Mouse (Mus musculus) embryonic stem cell, embryonic (primary cell): Measurements from ENCODE around the gene Tmem183a.

ENCODE experiments used
- CTCF ChIA-PET, 4 experiments: fragments of 300-600 bp in 2 of 4; fragments of 350-600 bp in 2 of 4; sonication (Branson Sonifier 250); formaldehyde crosslinking; loops; one replicate each; lab custom pipeline; 2022; ENCODE audit warnings: inconsistent platforms in 2 of 4; lab: Charles Lee
- POLR2A ChIA-PET, 4 experiments: fragments of 300-600 bp in 2 of 4; fragments of 350-600 bp in 2 of 4; sonication (Branson Sonifier 250); formaldehyde crosslinking; loops; one replicate each; lab custom pipeline; 2022; ENCODE audit warnings: antibody characterized with exemption in 4 of 4, inconsistent platforms in 1 of 4; lab: Charles Lee

The Tmem183a gene

GRCm38 (mm10) chr1:134310729-134311128 lies 51.0 kb downstream of the Tmem183a start:
- CTCF ChIA-PET = no interaction called here
- POLR2A ChIA-PET = interaction anchor here in 1 of 4 experiments (1.0 kb wide), 1 partner anchor 17 kb away, joined by 3 read pairs; no protein-coding TSS in a partner anchor

GRCm38 (mm10) chr1:134310291-134310690 lies 51.5 kb downstream of the Tmem183a start:
- ChIA-PET POLR2A (interaction anchor here in 2 of 4 experiments (0.7 kb wide), 2 partner anchors 15 to 182 kb away, joined by 3 read pairs; no protein-coding TSS in a partner anchor), CTCF (interaction anchor here in 1 of 4 experiments (0.7 kb wide), 1 partner anchor 776 kb away, joined by 6 read pairs; no protein-coding TSS in a partner anchor)

- ChIA-PET POLR2A (interaction anchor here in 3 of 4 experiments (0.6 to 1.5 kb wide), 3 partner anchors 9 to 1324 kb away, joined by 3 to 4 read pairs (median 4); no protein-coding TSS in a partner anchor), CTCF (interaction anchor here in 2 of 4 experiments (0.6 kb wide), 2 partner anchors 153 to 185 kb away, joined by 3 to 6 read pairs; no protein-coding TSS in a partner anchor)
Observed at GRCm38 (mm10) chr1:134307409-134307808, 54.4 kb downstream of the Tmem183a start.

GRCm38 (mm10) chr1:134304940-134305339 lies 56.8 kb downstream of the Tmem183a start:
- ChIA-PET POLR2A (interaction anchor here in 1 of 4 experiments (1.5 to 1.7 kb wide), 2 partner anchors 14 to 40 kb away, joined by 5 read pairs; no protein-coding TSS in a partner anchor), CTCF (no interaction called here)

- CTCF ChIA-PET = interaction anchor here in 2 of 4 experiments (1.2 to 1.4 kb wide), 3 partner anchors 16 to 59 kb away, joined by 3 read pairs; no protein-coding TSS in a partner anchor
- POLR2A ChIA-PET = interaction anchor here in 3 of 4 experiments (0.6 to 1.5 kb wide), 5 partner anchors 8 to 1066 kb away, joined by 3 to 5 read pairs (median 4); no protein-coding TSS in a partner anchor
Observed at GRCm38 (mm10) chr1:134302568-134303238, 59.1 kb downstream of the Tmem183a start.

- CTCF ChIA-PET = interaction anchor here in 2 of 4 experiments (0.6 to 1.5 kb wide), 4 partner anchors 144 to 179 kb away, joined by 3 to 8 read pairs (median 5); no protein-coding TSS in a partner anchor
- POLR2A ChIA-PET = interaction anchor here in 2 of 4 experiments (0.6 to 1.8 kb wide), 7 partner anchors 9 to 585 kb away, joined by 3 to 5 read pairs (median 3); partner anchors contain the start of gene Myog (in 1 of the 2)
Observed at GRCm38 (mm10) chr1:134298636-134299411, 63.0 kb downstream of the Tmem183a start.

GRCm38 (mm10) chr1:134297265-134297664 lies 64.5 kb downstream of the Tmem183a start:
- ChIA-PET CTCF (interaction anchor here in 1 of 4 experiments (1.2 kb wide), 1 partner anchor 82 kb away, joined by 3 read pairs; no protein-coding TSS in a partner anchor), POLR2A (interaction anchor here in 2 of 4 experiments (0.9 to 1.8 kb wide), 4 partner anchors 14 to 37 kb away, joined by 3 to 5 read pairs (median 4); no protein-coding TSS in a partner anchor)
